Mouse (Mus musculus) midbrain, embryonic 10.5 days (tissue): ENCODE measurements around the gene Chl1. TPM values are rescaled to one million over a fixed set of nuclear protein-coding genes. Genes with fewer than 3 reads are reported as not detected.

Source experiments
- DNase-seq: peaks from one replicate; pipeline ENCODE4 v3.0.0-alpha.2; 2017; ENCODE audit warnings: low spot score
- H3K27ac ChIP-seq: fragments of 300-500 bp; sonication (generic); replicated peaks from 2 replicates; pipeline ENCODE4 v1.5.1; 2016; ENCODE audit warnings: mild to moderate bottlenecking
- H3K27me3 ChIP-seq: fragments of 300-500 bp; sonication (generic); 2 replicates; pipeline ENCODE4 v1.6.1; 2016; ENCODE audit warnings: low read depth, mild to moderate bottlenecking; ENCODE audit not compliant: poor library complexity, severe bottlenecking
- H3K36me3 ChIP-seq: fragments of 300-500 bp; sonication (generic); 2 replicates; pipeline ENCODE4 v1.6.1; 2016; ENCODE audit warnings: mild to moderate bottlenecking, moderate library complexity
- H3K4me1 ChIP-seq: fragments of 300-500 bp; sonication (generic); 2 replicates; pipeline ENCODE4 v1.6.1; 2016
- H3K4me3 ChIP-seq: fragments of 300-500 bp; sonication (generic); 2 replicates; pipeline ENCODE4 v1.5.1; 2016; ENCODE audit warnings: mild to moderate bottlenecking, moderate library complexity
- H3K9me3 ChIP-seq: fragments of 300-500 bp; sonication (generic); replicated peaks from 2 replicates; pipeline ENCODE4 v1.6.1; 2016; ENCODE audit warnings: mild to moderate bottlenecking
- WGBS: fragments of 180-500 bp; shearing (Covaris S2); methylation state at CpG from one replicate; pipeline ENCODE4 v1.1.7; 2016; 5-methylcytosine and 5-hydroxymethylcytosine counted together
- polyA plus RNA-seq: library from polyadenylated mRNA; unstranded; fragments of >200 nt; fragmentation: Nextera tagmentation; extraction: Ambion mirVana; gene quantifications from 2 replicates; pipeline ENCODE4 v1.2.1, GENCODE M21; 2016

Chl1 gene
- polyA plus RNA-seq, 1 experiment from 2014 or later: 0.95 TPM

DNA sequence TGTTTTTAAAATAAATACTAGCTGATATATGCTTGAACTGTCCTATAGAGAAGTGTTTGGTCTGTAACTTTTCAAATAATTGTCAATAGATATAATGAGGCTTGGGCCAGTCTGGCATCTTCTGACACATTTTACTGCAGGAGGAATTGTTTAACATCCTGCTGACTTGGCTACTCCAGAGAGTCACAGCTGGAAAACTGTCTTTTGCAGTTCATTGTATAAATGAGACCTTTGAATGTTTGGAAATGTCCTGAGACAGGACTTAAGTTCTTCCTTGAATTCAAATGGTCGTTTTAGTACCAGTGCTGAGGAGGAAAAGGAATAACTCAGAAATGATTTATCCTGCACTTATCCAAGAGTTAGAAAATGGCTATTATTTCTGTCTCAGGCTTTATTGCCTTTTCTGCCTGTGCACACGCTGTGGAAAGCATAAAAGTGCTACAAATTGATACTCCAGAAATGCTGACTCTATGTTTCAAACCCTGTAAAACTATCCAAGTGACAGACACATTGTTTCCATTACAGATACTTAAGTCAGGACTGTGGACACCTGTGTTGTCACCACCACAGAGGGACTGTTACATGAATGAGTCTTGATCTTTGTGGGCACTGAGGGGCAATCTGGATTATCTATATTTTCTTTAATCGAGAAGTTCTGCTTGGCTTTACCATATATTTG, 105.7 kb downstream of the Chl1 start:
- H3K4me1 ChIP-seq: peaks cover 4% of the 10 kb centered on the region; the same call in 1 of the 2 replicates
- WGBS: 61% methylated on average over 3 of the region's 3 CpGs
- H3K9me3 ChIP-seq: no peaks in the 10 kb centered on the region
- no peak overlapping the region for H3K4me3 ChIP-seq
- no peak overlapping the region for H3K27ac ChIP-seq
- H3K36me3 ChIP-seq: no peaks in the 10 kb centered on the region
- no peaks in the 10 kb centered on the region for H3K27me3 ChIP-seq
- DNase-seq: no peak

DNA sequence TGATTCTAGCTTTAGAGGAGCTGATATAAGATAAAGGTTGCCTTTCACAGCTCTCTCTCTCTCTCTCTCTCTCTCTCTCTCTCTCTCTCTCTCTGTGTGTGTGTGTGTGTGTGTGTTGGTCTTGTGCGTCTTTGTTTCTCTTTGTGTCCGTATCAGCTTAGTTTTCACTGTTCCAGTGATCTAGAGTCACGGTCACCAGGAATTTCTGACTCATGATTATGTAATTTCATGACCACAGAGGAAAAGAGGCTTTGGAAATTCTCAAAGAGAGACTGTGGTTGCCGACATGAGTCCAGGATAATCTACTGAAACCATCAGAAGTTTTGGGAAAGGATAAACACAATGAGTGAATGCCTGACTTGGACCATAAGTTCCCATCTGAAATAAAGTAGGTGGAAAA, 110.5 kb downstream of the Chl1 start:
- no peak overlapping the region for H3K4me3 ChIP-seq
- H3K27ac ChIP-seq: no peak overlapping the region
- no peak for DNase-seq
- WGBS: 62% methylated on average over 4 of the region's 4 CpGs
- no peaks in the 10 kb centered on the region for H3K36me3 ChIP-seq
- H3K9me3 ChIP-seq: no peaks in the 10 kb centered on the region
- peaks cover 21% of the 10 kb centered on the region for H3K4me1 ChIP-seq
- no peaks in the 10 kb centered on the region for H3K27me3 ChIP-seq

DNA sequence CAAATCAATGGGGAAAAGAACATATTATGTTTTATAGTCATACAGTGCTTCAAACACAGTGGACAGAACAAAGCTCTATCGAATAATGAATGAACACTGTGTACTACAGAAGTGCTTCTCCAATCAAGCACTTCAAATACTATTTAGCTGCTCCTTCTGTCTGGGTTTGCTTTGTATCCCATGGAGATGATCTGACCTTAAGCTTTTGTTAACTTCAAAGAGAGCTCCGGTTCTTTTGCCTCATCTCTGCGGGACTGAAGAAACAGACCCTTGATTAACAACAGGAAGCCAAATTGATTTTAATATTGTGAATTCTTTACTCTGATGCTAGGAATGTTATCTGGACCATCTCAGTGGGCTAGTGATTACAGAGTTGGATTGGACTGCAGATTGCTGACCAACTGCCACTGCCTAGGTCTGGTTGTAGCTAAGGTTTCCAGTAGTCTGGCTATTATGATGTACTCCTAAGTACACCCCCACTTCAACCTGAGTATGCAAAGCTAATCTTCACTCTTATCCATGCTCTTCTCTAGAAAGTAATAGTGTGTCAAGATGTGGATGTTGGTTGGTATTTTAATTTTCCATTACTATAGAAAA, 111.8 kb downstream of the Chl1 start:
- no peak overlapping the region for H3K27ac ChIP-seq
- peak; percentile 12 for DNase-seq
- 12% methylated on average over 3 of the region's 3 CpGs for WGBS

DNA sequence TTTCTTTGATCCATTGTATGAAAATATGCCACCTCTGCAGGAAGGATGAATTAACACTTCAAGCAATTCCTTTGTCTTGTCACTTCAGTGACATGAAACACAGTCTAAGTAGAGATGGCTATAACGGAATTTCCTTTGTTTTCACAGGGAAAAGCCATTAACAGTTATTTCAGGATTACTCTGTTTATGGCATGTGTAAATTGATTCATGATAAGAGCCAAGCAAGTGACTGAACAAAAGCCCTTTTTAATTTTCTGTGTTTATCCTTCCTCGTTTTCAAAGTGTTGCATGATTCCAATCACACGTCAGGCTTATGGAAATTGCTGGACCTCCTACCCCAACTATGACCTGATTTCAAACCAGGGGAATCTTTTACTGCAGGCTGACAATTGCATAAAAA, 122.5 kb downstream of the Chl1 start:
- Histone ChIP-seq H3K27ac (no peak overlapping the region), H3K9me3 (no peaks in the 10 kb centered on the region), H3K36me3 (no peaks in the 10 kb centered on the region), H3K4me1 (peaks cover 7% of the 10 kb centered on the region; the same call in 1 of the 2 replicates), H3K27me3 (no peaks in the 10 kb centered on the region), H3K4me3 (no peak overlapping the region)
- no peak for DNase-seq
- 55% methylated on average over 3 of the region's 3 CpGs for WGBS

More for the DNA sequence above, 111.8 kb downstream of the Chl1 start:
- Histone ChIP-seq H3K9me3 (no peaks in the 10 kb centered on the region), H3K4me3 (no peak overlapping the region), H3K4me1 (peaks cover 21% of the 10 kb centered on the region), H3K36me3 (no peaks in the 10 kb centered on the region), H3K27me3 (no peaks in the 10 kb centered on the region)

DNA sequence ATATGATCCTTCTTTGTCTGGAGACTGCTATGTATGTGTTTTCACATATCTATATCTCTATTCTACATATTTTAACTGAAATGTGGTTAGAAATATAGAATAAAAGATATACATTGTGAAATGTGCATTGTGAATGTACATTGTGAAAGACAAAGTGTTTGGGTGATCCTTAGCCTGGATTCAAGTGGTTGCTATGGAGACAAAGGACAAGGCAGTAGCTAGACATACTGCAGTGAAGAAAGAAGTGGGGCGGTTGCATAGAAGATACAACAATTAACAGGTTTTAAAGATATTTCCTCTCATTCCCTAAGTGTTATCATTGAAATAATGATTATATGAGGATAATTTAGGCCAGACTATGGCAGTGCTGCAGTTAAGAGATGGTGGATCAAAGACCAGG, 146.4 kb downstream of the Chl1 start:
- WGBS: 68% methylated on average over 1 of the region's 1 CpGs
- no peak overlapping the region for H3K27ac ChIP-seq
- peaks cover 6% of the 10 kb centered on the region for H3K4me1 ChIP-seq
- no peak for DNase-seq
- H3K4me3 ChIP-seq: no peak overlapping the region
- H3K36me3 ChIP-seq: no peaks in the 10 kb centered on the region
- H3K9me3 ChIP-seq: no peaks in the 10 kb centered on the region
- H3K27me3 ChIP-seq: no peaks in the 10 kb centered on the region

DNA sequence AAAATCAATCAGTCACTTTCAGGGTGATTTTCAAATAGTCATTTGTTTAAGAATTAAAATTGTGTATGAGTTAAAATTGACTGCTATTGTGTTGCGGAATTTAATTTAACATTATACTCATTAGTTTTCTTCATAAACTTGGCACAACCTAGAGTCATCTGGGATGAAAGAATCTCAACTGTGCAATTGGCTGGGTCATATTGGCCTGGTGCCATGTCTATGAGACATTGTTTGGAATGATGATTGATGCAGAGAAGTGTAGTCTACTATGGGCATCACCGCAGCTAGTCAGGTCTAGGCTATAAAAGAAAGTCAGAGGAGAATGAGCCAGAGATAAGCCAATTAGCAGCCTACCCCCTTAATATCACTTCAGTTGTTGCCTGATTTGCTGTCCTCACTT, 148.8 kb downstream of the Chl1 start:
- DNase-seq: no peak
- WGBS: 93% methylated on average over 2 of the region's 2 CpGs
- Histone ChIP-seq H3K36me3 (no peaks in the 10 kb centered on the region), H3K27ac (no peak overlapping the region), H3K4me1 (peaks cover 6% of the 10 kb centered on the region), H3K27me3 (no peaks in the 10 kb centered on the region), H3K9me3 (no peaks in the 10 kb centered on the region), H3K4me3 (no peak overlapping the region)

DNA sequence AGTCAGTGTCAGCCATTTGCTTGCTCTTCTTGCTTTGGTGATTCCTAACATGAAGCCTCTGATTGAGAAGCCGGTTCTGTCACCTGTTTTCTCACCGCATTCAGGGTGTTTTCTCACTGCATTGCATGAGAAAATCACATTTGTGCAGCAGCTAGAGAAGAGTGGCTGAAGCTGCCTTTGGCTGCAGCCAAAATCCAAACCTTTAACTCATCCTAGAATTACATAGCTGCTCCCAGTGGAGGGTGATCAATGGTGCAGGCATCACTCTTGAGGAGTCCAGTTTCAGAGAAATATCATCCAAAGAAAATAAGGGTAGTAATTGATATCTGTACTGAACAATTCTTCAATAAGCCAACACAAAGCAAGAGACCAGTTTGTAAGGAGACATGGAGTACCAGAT, 154.8 kb downstream of the Chl1 start:
- Histone ChIP-seq H3K27me3 (no peaks in the 10 kb centered on the region), H3K27ac (no peak overlapping the region), H3K9me3 (no peaks in the 10 kb centered on the region), H3K4me1 (no peaks in the 10 kb centered on the region), H3K36me3 (no peaks in the 10 kb centered on the region), H3K4me3 (no peak overlapping the region)
- WGBS: 71% methylated on average over 2 of the region's 2 CpGs
- DNase-seq: no peak

DNA sequence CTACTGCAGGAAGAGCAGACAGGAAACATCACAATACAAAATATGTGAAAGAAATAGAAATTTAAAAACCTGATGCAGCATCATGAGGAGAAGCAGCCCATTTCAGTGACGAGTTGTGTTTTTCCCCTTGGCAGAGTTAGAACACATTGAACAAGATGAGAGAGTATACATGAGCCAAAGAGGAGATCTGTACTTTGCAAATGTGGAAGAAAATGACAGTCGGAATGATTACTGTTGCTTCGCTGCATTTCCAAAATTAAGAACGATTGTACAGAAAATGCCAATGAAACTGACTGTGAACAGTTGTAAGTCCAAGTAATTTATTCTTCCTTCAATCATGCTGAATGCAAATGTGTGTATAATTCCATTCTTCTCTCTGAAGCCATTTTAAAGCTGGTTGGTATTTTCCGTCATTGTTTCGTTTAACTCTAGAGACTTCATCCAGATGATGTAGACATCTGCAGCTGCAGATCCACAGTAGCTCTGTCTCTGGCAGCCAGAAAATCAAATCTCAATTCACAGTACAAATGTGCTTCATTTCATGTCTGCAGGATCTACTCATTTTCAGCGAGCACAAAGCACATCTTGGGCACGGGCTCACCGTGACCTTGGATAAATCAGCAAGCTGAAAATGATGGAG, 155.4 kb downstream of the Chl1 start:
- Histone ChIP-seq H3K4me3 (no peak overlapping the region), H3K4me1 (no peaks in the 10 kb centered on the region), H3K27me3 (no peaks in the 10 kb centered on the region), H3K9me3 (no peaks in the 10 kb centered on the region), H3K27ac (no peak overlapping the region), H3K36me3 (no peaks in the 10 kb centered on the region)
- no peak for DNase-seq
- WGBS: 86% methylated on average over 9 of the region's 9 CpGs

DNA sequence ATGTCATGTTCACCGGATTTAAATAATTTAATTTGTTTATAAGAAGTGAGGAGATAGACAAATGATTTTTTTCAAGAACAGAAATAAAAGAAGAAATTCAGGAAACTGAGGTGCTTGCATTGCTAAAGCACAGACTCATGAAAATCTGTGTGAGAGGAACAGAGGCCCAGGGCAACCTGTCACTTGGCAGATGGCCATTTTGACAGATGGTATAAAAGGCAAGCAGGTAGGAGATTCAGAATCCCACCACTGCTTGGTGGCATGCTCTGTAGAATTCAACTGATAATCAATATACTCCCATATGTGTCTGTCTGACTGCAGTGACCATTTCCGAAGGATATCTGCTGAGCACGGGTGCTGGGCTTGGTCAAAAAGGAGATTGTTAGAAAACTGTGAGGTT, 162.7 kb downstream of the Chl1 start:
- Histone ChIP-seq H3K4me1 (peaks cover 20% of the 10 kb centered on the region), H3K9me3 (no peaks in the 10 kb centered on the region), H3K36me3 (no peaks in the 10 kb centered on the region), H3K4me3 (no peak overlapping the region), H3K27ac (no peak overlapping the region), H3K27me3 (no peaks in the 10 kb centered on the region)
- DNase-seq: no peak
- WGBS: 96% methylated on average over 3 of the region's 3 CpGs

DNA sequence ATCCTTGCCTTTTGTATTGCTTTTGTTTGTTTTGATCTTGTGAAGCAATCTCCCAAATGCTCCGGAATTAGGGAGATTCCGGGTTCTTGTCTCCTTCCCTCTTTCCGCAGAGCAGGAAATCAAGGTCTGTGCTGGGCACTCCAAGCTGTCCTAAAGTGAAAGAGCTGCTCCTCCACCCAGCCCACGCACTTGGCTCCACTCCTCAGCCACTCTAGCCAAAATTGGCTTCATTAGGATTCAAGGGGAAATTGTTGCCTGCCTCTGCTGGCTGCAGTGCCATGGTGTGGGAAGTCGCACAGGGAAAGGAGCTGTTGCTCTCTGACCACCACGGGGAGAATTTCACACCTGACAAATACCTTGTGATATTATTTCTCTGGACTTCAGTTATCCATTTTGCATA, 163.9 kb downstream of the Chl1 start:
- Histone ChIP-seq H3K9me3 (no peaks in the 10 kb centered on the region), H3K4me3 (no peak overlapping the region), H3K27me3 (no peaks in the 10 kb centered on the region), H3K36me3 (no peaks in the 10 kb centered on the region), H3K27ac (no peak overlapping the region), H3K4me1 (peaks cover 20% of the 10 kb centered on the region)
- no peak for DNase-seq
- WGBS: 62% methylated on average over 6 of the region's 6 CpGs

DNA sequence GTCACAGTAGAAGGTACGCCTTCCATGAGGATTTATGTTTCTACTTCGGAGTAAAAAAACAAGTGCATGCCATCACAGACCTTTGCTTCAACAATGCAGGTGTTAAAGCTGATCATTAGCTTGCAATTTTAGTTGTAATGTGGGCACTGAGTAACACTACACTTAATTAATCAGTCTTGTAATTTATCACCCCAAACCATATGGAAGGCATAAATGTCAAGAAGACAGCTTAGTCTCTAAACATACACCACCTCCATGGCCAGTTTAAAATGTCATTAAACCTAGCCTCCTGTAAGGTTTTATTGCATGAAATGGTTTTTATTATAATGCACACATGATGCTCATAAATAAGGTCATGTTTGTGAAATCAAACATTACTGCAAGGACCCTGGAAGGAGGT, 164.8 kb downstream of the Chl1 start:
- Histone ChIP-seq H3K36me3 (no peaks in the 10 kb centered on the region), H3K27ac (no peak overlapping the region), H3K27me3 (no peaks in the 10 kb centered on the region), H3K4me3 (no peak overlapping the region), H3K9me3 (no peaks in the 10 kb centered on the region), H3K4me1 (peaks cover 20% of the 10 kb centered on the region)
- WGBS: 98% methylated on average over 2 of the region's 2 CpGs
- DNase-seq: no peak

DNA sequence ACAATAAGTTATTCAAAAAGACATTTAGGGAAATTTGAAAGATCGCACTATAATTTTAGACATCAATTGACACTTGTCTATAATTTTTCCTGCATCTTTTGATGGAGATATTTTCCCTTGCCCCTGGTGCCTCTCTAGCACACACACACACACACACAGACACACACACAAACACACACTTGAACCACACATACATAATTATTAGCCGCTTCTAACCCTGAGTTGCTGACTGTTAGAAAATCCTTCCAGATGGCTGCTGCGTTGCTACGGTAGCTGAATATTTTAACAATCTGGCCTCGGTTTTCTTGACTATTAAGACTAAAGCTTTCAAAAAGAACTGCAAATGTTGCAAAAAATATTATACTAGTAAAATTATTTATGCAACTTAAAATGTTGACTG, 166.3 kb downstream of the Chl1 start:
- Histone ChIP-seq H3K27me3 (no peaks in the 10 kb centered on the region), H3K27ac (no peak overlapping the region), H3K4me3 (no peak overlapping the region), H3K4me1 (peaks cover 12% of the 10 kb centered on the region), H3K36me3 (no peaks in the 10 kb centered on the region), H3K9me3 (no peaks in the 10 kb centered on the region)
- whole genome bisulfite sequencing: 76% methylated on average over 5 of the region's 5 CpGs
- no peak for DNase-seq

DNA sequence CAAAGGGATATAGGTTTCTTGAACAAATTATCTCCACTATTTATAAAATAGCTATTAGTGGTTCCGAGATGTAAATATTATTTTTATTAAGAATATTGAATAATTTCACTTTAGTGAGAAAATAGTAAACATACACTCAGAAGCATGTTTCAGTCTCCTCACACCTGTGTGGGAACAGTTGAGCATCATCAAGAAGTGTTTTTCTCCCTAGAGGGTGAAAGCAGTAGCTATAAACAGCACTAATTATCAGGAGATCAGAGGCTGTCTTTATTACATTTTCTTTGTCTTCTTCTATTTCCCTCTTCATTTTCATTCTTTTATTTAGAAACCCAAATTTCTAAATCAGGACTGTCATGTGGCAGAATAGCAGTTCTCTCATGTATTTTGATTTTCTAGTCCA, 166.7 kb downstream of the Chl1 start:
- 96% methylated on average over 1 of the region's 1 CpGs for WGBS
- Histone ChIP-seq H3K4me1 (peaks cover 10% of the 10 kb centered on the region; the same call in 1 of the 2 replicates), H3K9me3 (no peaks in the 10 kb centered on the region), H3K27ac (no peak overlapping the region), H3K36me3 (no peaks in the 10 kb centered on the region), H3K4me3 (no peak overlapping the region), H3K27me3 (no peaks in the 10 kb centered on the region)
- DNase-seq: no peak
